Mouse (Mus musculus) CH12.LX (cell line): ENCODE results near the gene Lyst.

Experiments used
- CTCF ChIP-seq, 2 experiments: IDR thresholded peaks in 1 of 2; conservative IDR thresholded peaks in 1 of 2; 2 replicates each; pipeline ENCODE4 v1.5.1; 2011 to 2012; ENCODE audit warnings: low read depth in 2 of 2, low read length in 2 of 2, improper control_type of control experiment in 1 of 2, inconsistent platforms in 1 of 2, mild to moderate bottlenecking in 1 of 2, moderate library complexity in 1 of 2
- EP300 ChIP-seq: IDR thresholded peaks from 2 replicates; pipeline ENCODE4 v1.6.1; 2011; ENCODE audit warnings: low read length, improper control_type of control experiment
- ETS1 ChIP-seq: conservative IDR thresholded peaks from 2 replicates; pipeline ENCODE4 v1.6.1; 2012; ENCODE audit warnings: low read depth, mild to moderate bottlenecking, inconsistent platforms, low read length, improper control_type of control experiment, moderate library complexity
- GABPA ChIP-seq: IDR thresholded peaks from 2 replicates; pipeline ENCODE4 v1.6.1; 2012; ENCODE audit warnings: low read depth, low read length, improper control_type of control experiment, inconsistent platforms; ENCODE audit not compliant: insufficient replicate concordance
- MAFK ChIP-seq: IDR thresholded peaks from 2 replicates; pipeline ENCODE4 v1.6.1; 2011; ENCODE audit warnings: low read length, improper control_type of control experiment; ENCODE audit not compliant: insufficient replicate concordance
- MAZ ChIP-seq: IDR thresholded peaks from 2 replicates; pipeline ENCODE4 v1.6.1; 2012; ENCODE audit warnings: low read depth, mild to moderate bottlenecking, inconsistent platforms, low read length, improper control_type of control experiment, moderate library complexity
- MEF2A ChIP-seq: IDR thresholded peaks from 2 replicates; pipeline ENCODE4 v1.6.1; 2014; ENCODE audit warnings: low read depth, mild to moderate bottlenecking, inconsistent platforms, low read length, improper control_type of control experiment, borderline replicate concordance
- MYC ChIP-seq: IDR thresholded peaks from 2 replicates; pipeline ENCODE4 v1.6.1; 2011; ENCODE audit warnings: low read depth, mild to moderate bottlenecking, improper control_type of control experiment, low read length
- NELFE ChIP-seq: IDR thresholded peaks from 2 replicates; pipeline ENCODE4 v1.6.1; 2011; ENCODE audit warnings: low read depth, low read length, improper control_type of control experiment
- POLR2A ChIP-seq: IDR thresholded peaks from 2 replicates; pipeline ENCODE4 v1.6.1; 2011; ENCODE audit warnings: low read depth, mild to moderate bottlenecking, improper control_type of control experiment, low read length
- POLR2AphosphoS2 ChIP-seq: IDR thresholded peaks from 2 replicates; pipeline ENCODE4 v1.6.1; 2011; ENCODE audit warnings: low read depth, low read length, improper control_type of control experiment
- SIN3A ChIP-seq: IDR thresholded peaks from 2 replicates; pipeline ENCODE4 v1.6.1; 2012; ENCODE audit warnings: low read length, improper control_type of control experiment, inconsistent platforms
- ZMIZ1 ChIP-seq: IDR thresholded peaks from 2 replicates; pipeline ENCODE4 v1.6.1; 2012; ENCODE audit warnings: low read depth, mild to moderate bottlenecking, inconsistent platforms, low read length, improper control_type of control experiment
- ZNF384 ChIP-seq: IDR thresholded peaks from 2 replicates; pipeline ENCODE4 v1.6.1; 2012; ENCODE audit warnings: low read depth, low read length, improper control_type of control experiment, inconsistent platforms

- TF ChIP-seq CTCF (conservative IDR thresholded peaks at IDR 0.05 in 1 of 2, IDR thresholded peaks at IDR 0.05 in 1 of 2; ENCODE audit: low read depth in 2 of 2, low read length in 2 of 2), result no peak
- no peak for TF ChIP-seq MAFK
- TF ChIP-seq POLR2A, result no peak
- TF ChIP-seq POLR2AphosphoS2, result no peak
- no peak for TF ChIP-seq ZMIZ1
- no peak for TF ChIP-seq MEF2A
- no peak for TF ChIP-seq ZNF384
- no peak for TF ChIP-seq NELFE
- no peak for TF ChIP-seq MYC
- no peak for TF ChIP-seq MAZ
- no peak for TF ChIP-seq EP300
- TF ChIP-seq GABPA, result no peak
- TF ChIP-seq ETS1, result no peak
- no peak for TF ChIP-seq SIN3A
Observed at GRCm38 (mm10) chr13:13778837-13779458, 188.8 kb downstream of the Lyst start.
